12 mouse cellular contexts compared by ENCODE assay signal in genomic region chr1:106400900-106401634, GRCm38 (mm10).
DNase-seq lines count a peak whose midpoint lies in the region; ATAC-seq and TF ChIP-seq lines count a peak whose summit lies in the region.
"Had no signal": no experiment of that assay in that cellular context is flagged by ENCODE, and none has a peak within 500 bp of the region (broad histone marks: within the 10 kb centered on the region; RNA-seq: fewer than 3 reads in every experiment).

No protein-coding gene starts in this region.

- no peaks in the 10 kb centered on the region for H3K79me3 ChIP-seq in C2C12 (ENCODE audit: low read depth)

- no peak overlapping the region for H3K4me3 ChIP-seq in hindbrain, embryonic 16.5 days (ENCODE audit: low read length)
- H3K4me3 ChIP-seq in hindbrain, embryonic 14.5 days (replicated peaks; ENCODE audit: low read length) = no peak overlapping the region
- no peak overlapping the region for H3K4me3 ChIP-seq in C2C12 (ENCODE audit: insufficient read depth, poor library complexity, severe bottlenecking)
- no peak overlapping the region for H3K4me3 ChIP-seq in limb, embryonic 10.5 days
- no peak overlapping the region for H3K4me3 ChIP-seq in layer of hippocampus, adult 2 months
- H3K4me3 ChIP-seq: forebrain, embryonic 15.5 days had no signal

- no peak overlapping the region for H3ac ChIP-seq in C2C12 (ENCODE audit: control insufficient read depth, insufficient read length, low read depth)

- no peaks in the 10 kb centered on the region for H3K9me3 ChIP-seq in hindbrain, embryonic 16.5 days (ENCODE audit: control insufficient read depth, low read length)
- no peaks in the 10 kb centered on the region for H3K9me3 ChIP-seq in hindbrain, embryonic 14.5 days (ENCODE audit: control insufficient read depth, low read length)
- H3K9me3 ChIP-seq in limb, embryonic 10.5 days (replicated peaks) = no peaks in the 10 kb centered on the region
- H3K9me3 ChIP-seq: forebrain, embryonic 15.5 days; G1E had no signal

- no peak for TF ChIP-seq CTCF in C2C12 (IDR thresholded peaks at IDR 0.05; ENCODE audit: control insufficient read depth, insufficient read depth, insufficient read length)
- no peak for TF ChIP-seq CTCF in layer of hippocampus, adult 2 months (conservative IDR thresholded peaks at IDR 0.05)

- H3K27me3 ChIP-seq in hindbrain, embryonic 16.5 days (replicated peaks; ENCODE audit: control insufficient read depth, insufficient read depth, low read length) = no peaks in the 10 kb centered on the region
- no peaks in the 10 kb centered on the region for H3K27me3 ChIP-seq in hindbrain, embryonic 14.5 days (ENCODE audit: control insufficient read depth, insufficient read depth, low read length)
- no peaks in the 10 kb centered on the region for H3K27me3 ChIP-seq in C2C12 (ENCODE audit: control insufficient read depth, insufficient read depth, insufficient read length)
- H3K27me3 ChIP-seq in limb, embryonic 10.5 days (ENCODE audit: low read depth, poor library complexity, severe bottlenecking) = no peaks in the 10 kb centered on the region
- H3K27me3 ChIP-seq: forebrain, embryonic 15.5 days had no signal

- no peak overlapping the region for H3K9ac ChIP-seq in hindbrain, embryonic 16.5 days (ENCODE audit: low read depth, low read length)
- no peak overlapping the region for H3K9ac ChIP-seq in hindbrain, embryonic 14.5 days
- H3K9ac ChIP-seq: forebrain, embryonic 15.5 days; liver, embryonic 14.5 days had no signal

- H3K36me3 ChIP-seq in hindbrain, embryonic 16.5 days (ENCODE audit: control insufficient read depth, insufficient read depth, low read length) = no peaks in the 10 kb centered on the region
- no peaks in the 10 kb centered on the region for H3K36me3 ChIP-seq in hindbrain, embryonic 14.5 days (replicated peaks; ENCODE audit: control insufficient read depth, insufficient read depth)
- H3K36me3 ChIP-seq in C2C12 (ENCODE audit: control insufficient read depth, insufficient read depth) = no peaks in the 10 kb centered on the region
- H3K36me3 ChIP-seq in limb, embryonic 10.5 days = no peaks in the 10 kb centered on the region
- H3K36me3 ChIP-seq: forebrain, embryonic 15.5 days; G1E had no signal

- WGBS in hindbrain, embryonic 16.5 days = 70% methylated on average over 11 of the region's 11 CpGs
- WGBS in hindbrain, embryonic 14.5 days = 69% methylated on average over 11 of the region's 11 CpGs
- WGBS in limb, embryonic 10.5 days = 84% methylated on average over 11 of the region's 11 CpGs

- H3K79me2 ChIP-seq in C2C12 (ENCODE audit: control insufficient read depth, insufficient read depth) = no peaks in the 10 kb centered on the region

- ATAC-seq in hindbrain, embryonic 16.5 days = no peak
- ATAC-seq in hindbrain, embryonic 14.5 days (ENCODE audit: low FRiP score) = no peak
- ATAC-seq in monocyte, adult 5-6 weeks (replicated peaks; ENCODE audit: insufficient number of reproducible peaks, low FRiP score, low TSS enrichment, poor library complexity, severe bottlenecking) = no peak
- ATAC-seq: forebrain, embryonic 15.5 days had no signal

- 0 out of 2 replicates have a peak overlapping the region, but pooled peaks have one; percentile 23 for H3K27ac ChIP-seq in hindbrain, embryonic 16.5 days (ENCODE audit: low read depth, low read length)
- H3K27ac ChIP-seq in hindbrain, embryonic 14.5 days = no peak overlapping the region
- no peak overlapping the region for H3K27ac ChIP-seq in limb, embryonic 10.5 days
- H3K27ac ChIP-seq in layer of hippocampus, adult 2 months = no peak overlapping the region
- H3K27ac ChIP-seq: forebrain, embryonic 15.5 days; liver, embryonic 14.5 days had no signal

- no peak for DNase-seq in hindbrain, embryonic 14.5 days (ENCODE audit: low spot score)
- DNase-seq in adrenal gland, postnatal 25 days = peak; percentile 29
- peak; percentile 7 for DNase-seq in limb, embryonic 10.5 days (ENCODE audit: low spot score)
- DNase-seq in retina, postnatal 1 day = no peak
- DNase-seq in layer of hippocampus, adult 2 months (ENCODE audit: low spot score in 2 of 2) = no peak
- DNase-seq: cerebellum, adult 18-20 months had no signal

- H3K4me2 ChIP-seq in hindbrain, embryonic 16.5 days (ENCODE audit: low read length) = no peak overlapping the region
- no peak overlapping the region for H3K4me2 ChIP-seq in hindbrain, embryonic 14.5 days (replicated peaks)
- H3K4me2 ChIP-seq: forebrain, embryonic 15.5 days had no signal

- no peaks in the 10 kb centered on the region for H3K4me1 ChIP-seq in hindbrain, embryonic 16.5 days (ENCODE audit: control insufficient read depth, insufficient read depth, low read depth, low read length)
- no peaks in the 10 kb centered on the region for H3K4me1 ChIP-seq in hindbrain, embryonic 14.5 days (replicated peaks; ENCODE audit: control insufficient read depth, insufficient read depth, low read length)
- H3K4me1 ChIP-seq in limb, embryonic 10.5 days = no peaks in the 10 kb centered on the region
- H3K4me1 ChIP-seq: forebrain, embryonic 15.5 days had no signal

TF ChIP-seq in C2C12, 6 proteins besides CTCF, POLR2A, EP300 and RAD21:
- TF ChIP-seq MYOD1 (IDR thresholded peaks at IDR 0.05; ENCODE audit: control insufficient read depth, insufficient read length, low read depth) = peak; percentile 40
- TF ChIP-seq MYOG (IDR thresholded peaks at IDR 0.05; ENCODE audit: control insufficient read depth, extremely low read depth, insufficient read length) = no peak
- TF ChIP-seq MAX (IDR thresholded peaks at IDR 0.05) = peak; percentile 63
- TF ChIP-seq CEBPB (IDR thresholded peaks at IDR 0.05; ENCODE audit: low read depth) = peak; percentile 36
- TF ChIP-seq FOSL1 (IDR thresholded peaks at IDR 0.05; ENCODE audit: insufficient read depth, low read length, poor library complexity, severe bottlenecking) = peak; percentile 91
- TF ChIP-seq USF1 (IDR thresholded peaks at IDR 0.05; ENCODE audit: low read depth) = no peak

Comparison
In these comparisons a context has a peak if more than half of its experiments do, and no peak if none do; other contexts are left out.
1. DNase-seq: peak in adrenal gland, postnatal 25 days (single experiment) and limb, embryonic 10.5 days (single experiment); none in hindbrain, embryonic 14.5 days (single experiment), retina, postnatal 1 day (single experiment) and layer of hippocampus, adult 2 months (0 of 2).